Mouse (Mus musculus) urinary bladder, postnatal 4 days (tissue): ENCODE data around the gene Rnf4.
A peak's percentile ranks its signal among the peaks of the same experiment; 100 is the strongest.

ENCODE experiments used
- DNase-seq, 2 experiments: peaks; one replicate each; pipeline ENCODE4 v3.0.0; 2021 to 2022; ENCODE audit warnings: low spot score in 2 of 2

Gene Rnf4

DNA sequence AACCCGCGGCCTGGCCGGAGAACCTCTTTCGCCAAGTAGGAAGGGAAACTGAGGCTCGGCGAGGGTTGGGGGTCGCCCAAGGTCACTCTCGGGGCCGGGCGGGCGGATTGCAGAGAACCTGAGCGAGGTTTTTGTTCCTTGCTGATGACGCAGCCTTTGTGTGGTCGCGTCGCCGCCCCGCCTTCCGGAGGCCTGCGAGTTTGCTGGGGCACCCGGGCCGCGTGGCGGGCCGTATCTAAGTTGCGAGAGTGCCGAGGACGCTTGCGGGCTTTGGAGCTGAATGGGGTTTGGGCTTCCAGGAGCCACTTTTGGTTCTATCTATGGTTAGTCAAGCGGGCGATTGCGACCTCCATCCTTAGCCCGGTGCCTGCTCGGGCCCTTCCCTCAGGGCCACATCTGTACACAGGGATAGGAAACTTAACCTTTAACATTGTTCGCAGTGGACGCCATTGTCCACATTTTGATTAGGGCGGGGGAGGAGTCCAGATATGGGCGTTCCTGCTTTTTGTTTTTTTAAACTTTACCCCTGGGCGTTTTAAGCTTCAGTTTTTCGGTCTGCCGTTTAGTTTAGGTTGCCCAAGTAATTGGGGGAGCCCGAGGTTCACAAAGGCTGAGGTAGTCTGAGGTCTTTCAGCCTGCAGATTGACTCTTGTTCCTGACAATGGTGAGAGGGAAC lies 824 bp downstream of the Rnf4 start:
- peak; percentile 40 to 71 for DNase-seq

DNA sequence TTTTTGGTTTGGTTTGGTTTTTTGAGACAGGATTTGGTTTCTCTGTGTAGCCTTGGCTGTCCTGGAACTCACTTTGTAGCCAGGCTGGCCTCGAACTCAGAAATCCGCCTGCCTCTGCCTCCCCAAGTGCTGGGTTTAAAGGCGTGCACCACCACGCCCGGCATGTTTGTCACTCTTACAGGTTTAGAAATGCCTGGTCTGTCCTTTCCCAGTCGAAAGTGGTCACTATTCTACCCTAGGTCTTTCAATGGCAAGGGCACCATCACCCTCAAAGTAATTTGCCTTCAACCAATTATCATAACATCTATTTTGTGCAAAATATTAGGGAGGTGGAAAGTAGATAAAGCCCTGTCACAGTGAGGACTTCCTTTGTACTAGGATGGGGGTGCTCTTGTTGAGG lies 4.2 kb downstream of the Rnf4 start:
- DNase-seq, result no peak

DNA sequence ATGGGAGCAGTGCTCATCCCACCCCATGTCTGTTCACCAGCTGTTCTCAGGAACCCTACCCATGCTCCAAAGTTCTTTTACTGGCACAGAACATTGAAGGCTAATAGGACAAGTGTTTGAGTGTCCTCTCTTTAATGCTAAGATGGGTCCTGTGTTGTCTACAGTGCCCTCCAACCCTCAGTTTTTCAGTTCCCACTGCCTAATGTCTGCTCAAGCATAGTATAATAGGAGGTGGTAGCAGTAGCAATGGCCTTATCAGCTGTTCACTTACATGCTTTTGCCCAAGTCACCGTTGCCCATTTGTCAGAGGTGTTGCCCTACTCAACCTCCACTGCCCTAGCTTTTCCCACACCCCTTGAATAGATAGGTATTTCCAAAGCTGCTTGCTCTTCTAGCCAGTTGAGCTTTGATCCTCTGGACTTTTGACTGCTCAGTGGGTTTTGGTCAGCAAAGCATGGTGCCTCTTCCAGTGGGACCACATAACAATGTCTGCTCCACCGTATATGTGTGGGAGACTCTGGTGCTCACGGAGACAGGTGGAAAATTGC lies 16.1 kb downstream of the Rnf4 start:
- no peak for DNase-seq

DNA sequence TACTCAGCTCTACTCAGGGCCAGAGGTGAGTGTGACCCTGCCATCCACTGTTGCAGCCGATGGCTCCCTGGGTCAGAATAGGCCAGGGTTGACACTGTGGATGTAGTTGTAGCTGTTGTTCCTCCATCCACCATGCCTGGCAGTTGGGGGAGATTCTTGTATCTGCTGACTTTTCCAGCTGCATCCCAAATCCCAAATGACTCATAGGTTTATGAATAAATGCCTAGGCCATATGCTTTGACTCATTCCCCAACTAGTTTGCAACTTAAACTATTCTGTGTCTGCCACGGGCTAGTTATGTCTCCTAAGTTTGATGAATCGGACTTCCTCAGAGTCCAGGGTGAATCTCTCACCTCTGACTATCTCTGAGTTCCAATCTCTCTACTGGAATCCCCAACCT lies 24.2 kb downstream of the Rnf4 start:
- no peak for DNase-seq

DNA sequence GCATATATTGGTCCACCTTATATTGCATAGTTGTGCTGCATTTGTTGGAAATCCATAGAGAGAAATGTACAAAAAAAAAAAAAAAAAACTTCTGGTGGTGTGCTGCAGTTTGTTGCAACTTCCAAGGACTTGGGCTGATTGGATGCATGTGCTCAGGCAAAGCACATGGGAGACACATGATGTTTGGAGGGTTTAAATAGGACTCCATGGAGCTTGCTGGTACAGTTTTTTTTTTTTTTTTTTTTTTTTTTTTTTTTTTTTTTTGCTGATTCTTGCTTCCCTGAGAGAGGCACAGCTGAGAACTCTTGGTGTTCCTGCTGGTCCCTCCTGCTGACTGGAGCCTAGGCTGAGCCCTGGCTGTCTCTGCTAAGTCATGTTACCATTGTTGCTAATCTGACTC lies 27.0 kb downstream of the Rnf4 start:
- DNase-seq, result no peak

DNA sequence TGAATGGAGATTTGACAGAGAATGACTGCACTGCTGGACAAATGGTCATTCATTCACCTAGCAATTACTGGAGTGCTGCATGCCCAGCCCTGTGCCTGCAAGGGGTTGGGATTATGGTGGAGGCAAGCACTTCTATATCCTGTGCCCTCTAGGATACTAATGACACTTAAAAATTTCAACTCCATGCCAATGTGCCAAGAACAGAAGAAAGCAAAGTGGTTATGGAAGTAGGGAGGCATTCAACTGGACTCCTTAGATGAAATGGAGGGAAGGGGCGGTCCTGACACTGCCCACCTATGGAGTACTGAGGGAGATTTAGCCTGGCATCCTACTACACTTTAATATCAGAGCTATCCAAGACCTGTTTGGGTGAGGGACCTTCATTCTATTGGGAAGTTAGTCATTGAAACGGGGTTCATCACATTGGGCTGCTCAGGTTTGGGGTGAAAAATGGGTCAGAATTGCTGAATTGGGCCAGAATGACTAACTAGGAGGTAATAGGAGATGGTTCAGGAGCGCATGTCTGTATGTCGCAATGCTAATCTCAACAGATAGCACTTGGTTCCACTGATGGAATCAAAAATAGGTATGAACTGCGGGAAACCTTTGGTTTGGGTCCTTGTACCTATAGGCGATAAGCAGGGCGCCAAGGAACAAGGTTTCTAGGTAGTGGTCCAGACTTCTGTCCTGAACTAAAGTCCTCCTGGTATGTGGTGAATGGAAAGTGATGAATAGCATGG lies 32.6 kb downstream of the Rnf4 start:
- DNase-seq, result no peak

DNA sequence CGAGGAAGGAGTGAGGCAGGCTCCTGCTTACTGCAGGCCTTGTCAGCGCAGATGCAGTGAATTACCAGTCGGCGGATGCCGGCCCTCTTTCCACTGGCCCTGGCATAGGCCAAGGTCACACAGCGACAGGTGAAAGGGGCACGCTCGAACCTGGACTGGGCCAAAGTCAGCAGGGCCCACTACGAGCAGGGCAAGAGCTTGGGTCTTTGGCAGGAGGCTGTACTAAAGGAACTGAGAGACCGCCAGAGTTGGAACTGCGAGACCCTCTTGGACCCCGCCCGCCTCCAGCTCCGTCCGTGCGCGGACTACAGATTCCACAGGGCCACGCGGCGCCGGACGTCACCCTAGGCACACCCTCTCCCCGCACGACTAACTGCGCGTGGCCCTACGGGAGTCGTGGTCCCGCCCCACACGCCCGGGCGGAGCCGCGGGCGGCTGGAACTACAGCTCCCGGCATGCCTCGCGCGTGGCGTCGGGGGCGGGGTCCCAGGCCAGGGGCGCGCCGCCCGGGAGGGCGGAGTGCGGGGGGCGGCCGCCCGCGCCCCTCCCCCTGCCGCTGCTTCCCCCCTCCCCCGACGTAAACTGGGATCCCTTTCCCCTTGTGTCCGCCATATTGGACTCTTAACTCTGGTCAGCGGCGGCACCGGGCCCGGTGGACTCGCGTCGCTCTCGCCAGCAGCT lies 33.4 kb downstream of the Rnf4 start, which contains the start of gene Fam193a:
TSS of gene Fam193a (plus strand) at position 593 of the 681 bp plus-strand sequence.
- DNase-seq, result peak; percentile 96 to 97

DNA sequence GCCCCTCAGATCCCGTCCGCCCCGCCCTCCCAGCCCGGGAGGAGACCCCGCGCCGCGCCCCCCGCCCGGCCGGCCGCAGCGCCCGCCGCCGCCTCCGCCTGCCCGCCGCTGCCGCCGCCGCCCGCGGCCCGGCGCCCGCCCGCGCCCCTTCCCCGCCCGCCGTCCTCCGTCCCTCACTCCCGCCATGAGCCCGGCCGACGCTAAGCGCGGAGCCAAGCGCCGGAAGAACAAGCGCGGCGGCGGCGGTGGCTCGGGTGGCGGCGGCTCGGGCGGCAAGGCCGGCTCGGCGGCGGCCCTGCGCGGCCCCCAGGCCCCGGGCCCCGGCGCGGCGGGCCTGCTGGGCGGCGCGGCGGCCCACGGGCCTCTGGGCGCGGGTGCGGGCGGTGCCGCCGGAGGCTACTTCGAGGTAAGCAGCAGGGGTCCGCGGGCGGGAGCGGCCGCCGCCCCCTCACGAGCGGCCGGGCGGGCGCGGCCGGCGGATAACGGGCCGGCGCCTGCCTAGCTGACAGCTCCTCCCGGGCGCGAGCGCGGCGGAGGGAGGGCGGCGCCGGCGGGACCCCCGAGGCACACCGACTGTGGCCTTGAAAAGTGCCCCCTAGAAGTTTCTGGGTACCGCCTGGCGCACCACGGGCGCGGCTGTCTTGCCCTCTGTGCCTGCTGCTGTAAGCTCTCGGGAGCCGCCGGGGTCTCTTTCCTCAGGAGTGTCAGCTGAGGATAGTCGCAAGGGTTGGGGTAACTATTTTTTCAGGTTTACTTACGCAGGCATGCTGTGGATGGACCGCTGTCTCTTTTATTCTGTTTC lies 34.1 kb downstream of the Rnf4 start:
- peak in 1 of 2 experiments; percentile 30 for DNase-seq

DNA sequence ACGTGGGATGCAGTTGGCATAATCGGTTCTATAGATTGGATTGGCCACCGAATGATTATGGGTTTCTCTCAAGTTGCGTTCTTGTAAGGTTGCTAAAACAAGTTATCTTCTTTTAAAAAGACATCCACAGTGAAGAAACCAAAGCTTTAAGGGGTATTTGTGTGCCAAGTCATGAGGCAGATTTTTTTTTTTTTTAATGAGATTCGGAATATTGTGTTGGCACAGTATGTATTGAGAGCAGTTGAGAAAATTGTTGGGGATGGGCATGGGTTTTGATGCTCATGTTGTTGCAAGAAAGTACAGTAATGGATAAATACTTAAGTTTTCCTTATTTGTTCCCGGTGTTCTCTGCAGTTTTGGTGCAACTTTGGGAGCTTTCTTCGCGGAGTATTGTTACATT lies 34.8 kb downstream of the Rnf4 start:
- no peak for DNase-seq

DNA sequence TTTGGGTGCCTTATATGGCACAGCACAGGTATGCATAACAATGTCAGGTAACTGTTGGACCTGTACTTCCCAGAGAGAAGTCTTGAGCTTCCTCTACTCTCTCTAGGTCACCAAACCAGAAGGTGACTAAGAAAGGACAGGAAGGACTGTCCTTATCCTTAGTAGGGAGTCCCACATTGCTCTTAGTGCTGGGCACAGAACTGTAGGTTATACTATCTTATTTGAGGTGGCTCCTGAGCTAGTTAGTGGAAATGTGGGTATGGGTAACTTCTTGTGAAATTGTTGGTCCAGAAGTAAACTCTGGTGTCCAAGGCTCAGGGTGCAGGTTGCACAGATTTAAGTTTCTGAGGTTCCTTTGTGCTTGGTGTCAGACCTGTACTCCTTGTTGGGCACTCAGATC lies 36.1 kb downstream of the Rnf4 start:
- no peak for DNase-seq

DNA sequence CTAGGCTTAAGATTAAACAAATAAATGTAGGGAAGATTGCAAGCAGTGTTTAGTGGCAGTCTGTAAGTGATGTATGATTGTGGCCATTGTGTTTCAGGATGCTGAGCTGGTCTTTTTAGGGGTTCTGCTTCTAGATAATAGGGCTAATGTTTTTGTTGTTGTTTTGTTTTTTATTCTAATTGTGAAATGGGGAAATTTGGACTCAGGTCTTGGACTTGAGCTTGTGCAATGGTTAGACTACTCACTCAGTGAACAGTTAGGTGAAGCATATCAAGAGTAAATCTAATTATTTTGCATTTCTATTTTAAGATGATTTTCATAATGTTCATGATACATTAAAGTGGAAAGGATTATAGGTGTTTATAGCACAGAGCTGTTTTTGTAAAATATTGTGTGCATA lies 36.5 kb downstream of the Rnf4 start:
- DNase-seq, result no peak

DNA sequence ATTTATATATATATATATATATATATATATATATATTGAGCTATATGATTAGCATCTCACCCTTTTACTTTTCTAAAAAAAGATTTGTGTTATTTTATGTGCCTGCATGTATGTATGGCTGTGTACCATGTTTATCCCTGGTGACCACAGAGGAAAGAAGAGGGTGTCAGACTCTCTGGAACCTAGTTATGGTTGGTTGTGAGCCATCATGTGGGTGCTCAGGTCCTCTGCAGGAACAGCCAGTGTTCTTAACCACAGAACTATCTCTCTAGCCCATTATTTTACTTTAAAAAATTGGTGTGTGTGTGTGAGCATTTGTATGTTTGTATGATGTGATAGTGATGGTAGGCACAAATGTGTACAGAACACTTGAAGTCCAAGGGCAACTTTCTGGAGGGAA lies 42.7 kb downstream of the Rnf4 start:
- DNase-seq, result no peak

DNA sequence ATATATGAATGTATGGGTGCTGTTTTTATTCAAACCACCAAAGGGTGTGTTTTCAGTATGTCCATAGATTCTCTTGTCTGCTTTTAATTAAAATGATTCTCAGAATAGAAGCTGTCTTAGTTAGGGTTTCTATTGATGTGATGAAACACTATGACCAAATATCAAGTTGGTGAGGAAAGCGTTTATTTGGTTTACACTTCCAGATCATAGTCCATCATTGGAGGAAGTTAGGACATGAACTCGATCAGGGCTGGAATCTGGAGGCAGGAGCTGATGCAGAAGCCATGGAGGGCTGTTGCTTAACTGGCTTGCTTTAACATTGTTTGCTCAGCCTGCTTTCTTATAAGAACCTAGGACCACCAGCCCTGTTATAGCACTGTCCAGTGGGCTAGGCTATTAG lies 45.6 kb downstream of the Rnf4 start:
- DNase-seq, result no peak

DNA sequence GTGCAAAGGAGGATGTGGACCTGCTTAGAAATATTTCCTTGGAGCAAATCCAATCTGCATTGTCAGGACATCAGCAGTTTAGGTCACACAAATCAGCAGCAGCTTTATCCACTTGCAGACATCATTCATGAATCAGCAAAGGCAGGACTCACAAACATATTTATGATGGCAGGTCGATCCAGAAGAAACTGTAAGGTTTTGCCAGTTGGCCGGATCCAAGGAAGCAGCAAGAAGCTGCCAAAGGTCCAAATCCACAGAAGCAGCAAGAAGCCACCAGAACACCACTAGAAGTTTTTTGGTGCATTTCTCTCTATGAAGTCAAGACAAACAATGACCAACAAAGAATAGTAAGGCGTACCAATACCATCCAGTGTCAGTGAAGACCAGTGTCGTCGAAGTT lies 49.5 kb downstream of the Rnf4 start:
- no peak for DNase-seq

DNA sequence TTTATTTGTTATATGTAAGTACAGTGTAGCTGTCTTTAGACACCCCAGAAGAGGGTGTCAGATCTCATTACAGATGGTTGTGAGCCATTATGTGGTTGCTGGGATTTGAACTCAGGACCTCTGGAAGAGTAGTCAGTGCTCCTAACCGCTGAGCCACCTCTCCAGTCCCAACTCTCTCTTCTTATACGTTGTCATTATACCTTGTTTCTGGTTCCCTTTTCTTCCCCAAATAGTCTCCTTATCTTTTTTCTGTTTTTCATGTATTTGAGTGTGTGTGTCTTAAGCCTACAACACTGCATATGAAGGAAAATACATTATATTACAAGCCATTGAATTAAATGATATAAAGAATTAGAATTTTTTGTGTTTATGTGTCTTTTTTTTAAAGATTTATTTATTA lies 50.7 kb downstream of the Rnf4 start:
- no peak for DNase-seq

DNA sequence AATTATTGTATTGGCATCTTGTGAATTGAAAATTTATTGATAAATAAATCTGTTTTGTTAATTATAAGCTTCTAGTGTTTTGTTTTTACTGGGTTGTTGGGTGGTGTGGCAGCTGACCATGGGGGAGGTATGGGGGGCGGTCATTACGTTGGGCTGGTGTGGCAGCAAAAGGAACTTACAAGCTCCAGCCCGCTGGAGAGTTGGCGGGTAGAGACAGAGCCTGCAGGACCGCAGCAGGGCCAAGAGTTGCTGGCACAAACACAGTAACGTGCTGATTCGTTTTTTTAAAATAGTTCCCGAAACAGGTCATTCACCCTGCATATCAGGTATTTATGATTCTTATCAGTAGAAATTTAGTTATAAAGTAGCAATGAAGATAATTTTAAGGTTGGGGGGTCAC lies 57.2 kb downstream of the Rnf4 start:
- DNase-seq, result no peak

DNA sequence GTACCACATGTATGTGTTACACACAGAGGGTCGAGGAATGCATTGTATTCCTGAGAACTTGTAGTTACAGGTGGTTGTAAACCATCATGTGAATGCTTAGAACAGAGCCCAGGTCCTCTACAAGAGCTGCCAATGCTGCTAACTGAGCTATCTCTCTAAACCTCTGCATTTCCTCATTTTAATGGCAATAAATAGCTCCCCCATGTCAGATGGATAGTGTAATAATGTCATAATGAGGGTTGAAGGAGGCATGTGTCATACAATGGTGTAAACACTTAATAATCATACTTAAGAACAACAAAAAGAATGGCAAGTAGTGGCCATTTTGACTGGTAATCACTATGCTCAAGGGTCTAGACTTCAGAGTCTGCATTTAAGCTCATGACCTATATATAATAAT lies 59.3 kb downstream of the Rnf4 start:
- no peak for DNase-seq

DNA sequence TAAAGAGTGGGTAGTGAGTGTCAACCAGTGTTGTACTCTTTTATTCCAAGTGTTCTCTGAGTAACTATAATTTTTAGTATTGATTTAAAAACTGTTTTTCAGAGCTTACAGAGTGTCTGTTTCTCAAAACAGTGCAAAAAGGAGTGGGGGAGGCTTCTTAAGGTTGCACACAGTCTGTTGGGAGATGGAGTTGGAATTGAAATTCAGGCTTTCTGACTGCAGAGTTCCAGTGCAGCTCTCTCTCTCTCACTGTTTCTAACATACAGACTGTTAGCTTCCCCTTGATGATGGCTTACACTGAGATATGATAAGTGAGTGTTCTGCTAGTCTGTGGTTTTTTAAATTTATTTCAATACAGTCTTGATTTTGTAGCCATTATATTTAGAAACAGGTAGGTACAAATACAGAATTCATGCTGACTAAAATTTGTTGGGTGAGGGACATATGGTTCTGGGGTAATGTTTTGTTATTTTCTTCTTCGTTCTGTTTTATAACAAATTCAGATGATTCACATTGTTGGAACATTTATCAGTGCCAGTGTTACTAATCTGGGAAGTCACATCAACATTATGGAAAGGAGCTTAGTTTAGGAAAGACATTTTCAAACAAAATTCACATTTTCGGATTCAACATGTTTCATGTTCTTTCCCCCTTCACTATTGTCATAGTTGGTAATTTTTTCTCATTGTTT lies 59.9 kb downstream of the Rnf4 start:
- no peak for DNase-seq

DNA sequence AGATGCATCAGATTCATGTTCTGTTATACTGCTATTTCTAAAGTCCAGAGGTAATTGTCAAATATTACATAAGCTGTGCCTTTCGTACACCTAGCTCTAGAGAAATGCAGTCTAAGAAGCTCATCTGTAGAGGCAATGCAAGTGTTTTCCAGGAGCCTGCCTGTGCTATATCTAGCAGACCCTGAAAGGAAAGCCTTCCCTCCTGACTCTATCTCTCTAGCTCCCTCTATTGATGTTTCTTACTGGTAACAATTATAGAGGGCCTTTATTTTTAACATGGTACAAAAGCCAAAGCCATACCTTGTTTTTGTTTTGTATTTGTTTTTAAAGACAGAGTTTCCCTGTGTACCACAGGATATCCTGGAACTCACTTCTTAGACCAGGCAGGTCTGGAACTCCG lies 61.8 kb downstream of the Rnf4 start:
- DNase-seq, result no peak

DNA sequence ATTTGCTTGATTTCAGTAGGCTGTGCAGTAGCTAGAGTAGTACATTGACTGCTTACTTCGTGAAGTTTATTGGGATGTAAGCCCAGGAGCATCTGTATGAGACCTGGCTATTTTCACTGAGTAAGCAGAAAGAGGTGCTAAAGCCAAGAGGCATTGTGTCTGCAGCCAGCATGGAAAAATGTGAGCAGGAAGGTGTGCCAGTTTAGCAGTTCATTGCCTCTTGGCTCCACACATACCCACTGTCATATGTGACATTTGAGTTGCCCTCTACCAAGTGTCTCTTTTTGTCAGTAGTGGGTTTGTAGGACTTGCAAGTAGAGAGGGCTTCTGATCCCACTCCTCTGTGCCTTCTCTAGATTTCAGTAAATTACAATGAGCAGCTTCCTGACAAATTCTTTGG lies 62.2 kb downstream of the Rnf4 start:
- no peak for DNase-seq
